Mouse (Mus musculus): ENCODE results near the gene Smoc1.

Smoc1 gene

DNA sequence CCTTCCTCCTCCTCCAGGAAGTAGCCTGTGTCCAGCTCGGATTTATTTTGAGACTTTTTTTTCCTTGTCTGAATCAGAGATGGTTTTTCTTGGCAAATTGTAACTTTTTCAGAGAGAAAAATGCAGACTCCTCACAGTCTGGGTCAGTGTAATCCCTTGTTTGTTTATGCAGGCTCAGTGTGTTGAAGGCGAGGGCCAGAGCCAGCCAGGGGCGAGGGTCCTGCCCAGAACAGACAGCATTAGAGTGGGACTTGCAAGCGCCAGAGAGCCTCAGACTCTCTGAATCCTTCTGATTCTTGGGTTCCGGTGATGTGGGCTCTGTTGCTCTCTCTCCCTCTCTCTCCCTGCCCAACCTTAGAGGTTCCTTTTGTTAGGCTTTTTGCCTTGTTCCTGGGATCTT lies 53.7 kb downstream of the Smoc1 start:
- in situ Hi-C loops (cut with MseI, MboI), result no loop called here

GRCm38 (mm10) chr12:81081031-81081430 lies 54.4 kb downstream of the Smoc1 start:
- in situ Hi-C loops (cut with MseI, MboI), result no loop called here

DNA sequence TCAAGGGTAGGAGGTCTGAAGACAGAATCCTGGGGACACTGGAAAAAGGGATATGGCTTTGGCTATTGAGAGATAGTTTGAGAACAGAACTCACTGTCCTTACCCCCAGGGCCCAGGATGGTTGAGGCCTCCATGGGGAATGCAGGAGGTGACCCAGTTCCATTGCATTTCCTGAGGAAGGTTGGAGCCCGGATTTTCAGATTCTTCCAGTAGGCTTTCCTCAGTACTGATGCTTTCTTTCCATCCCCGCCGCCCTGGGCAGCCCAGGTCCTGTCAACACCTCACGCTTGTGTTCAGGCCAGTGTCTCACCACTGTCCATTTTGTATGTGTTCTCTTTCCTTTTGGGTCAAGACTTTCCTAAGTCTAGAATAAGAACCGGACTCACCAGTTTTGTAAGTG lies 56.5 kb downstream of the Smoc1 start:
- in situ Hi-C loops (cut with MseI, MboI), result no loop called here

GRCm38 (mm10) chr12:81085244-81085643 lies 58.6 kb downstream of the Smoc1 start:
- in situ Hi-C loops (cut with MseI, MboI), result no loop called here

- in situ Hi-C loops (cut with MseI, MboI), result no loop called here
Measured at GRCm38 (mm10) chr12:81088131-81088530, 61.5 kb downstream of the Smoc1 start.

DNA sequence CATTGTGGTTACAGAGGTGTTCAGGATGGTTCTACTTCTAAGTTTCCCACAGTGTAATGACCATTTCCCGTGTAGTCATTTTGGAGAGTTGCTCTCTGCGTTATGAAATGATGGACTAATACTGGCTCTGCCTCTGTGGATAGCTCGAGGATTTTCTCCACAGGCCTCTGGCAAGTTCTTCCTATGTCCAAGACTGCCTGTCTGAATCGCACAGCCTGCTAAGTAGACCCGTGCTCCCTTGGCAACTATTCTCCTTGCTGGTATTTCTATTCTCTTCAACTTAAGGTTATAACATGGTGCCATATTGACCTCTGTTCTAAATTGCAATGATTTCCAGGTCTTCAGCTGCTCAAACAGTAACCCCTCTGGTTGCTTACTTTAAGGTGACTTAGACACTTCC lies 65.0 kb downstream of the Smoc1 start:
- in situ Hi-C loops (cut with MseI, MboI), result no loop called here

DNA sequence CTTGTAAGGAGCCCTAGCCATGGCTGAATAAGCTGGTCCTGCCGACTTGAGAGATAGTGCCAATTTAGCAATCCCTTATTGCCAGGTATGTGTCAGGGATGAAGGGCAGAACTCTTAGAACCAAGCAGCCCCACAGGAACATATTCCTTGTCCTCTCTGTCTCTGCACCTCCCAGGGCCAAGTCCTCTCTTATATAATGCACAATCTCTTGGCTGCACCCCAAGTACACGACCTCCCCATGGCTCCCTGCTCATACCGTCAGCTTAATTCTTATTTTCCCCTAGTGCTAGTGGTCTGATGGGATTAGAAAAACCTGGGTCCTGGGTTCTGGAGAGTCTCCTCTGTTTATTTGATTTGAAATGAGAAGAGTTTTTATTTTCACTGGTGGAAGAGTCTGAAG lies 66.0 kb downstream of the Smoc1 start:
- in situ Hi-C loops (cut with MseI, MboI), result no loop called here

- in situ Hi-C loops (cut with MseI, MboI), result no loop called here
Measured at GRCm38 (mm10) chr12:81093211-81093610, 66.6 kb downstream of the Smoc1 start.

DNA sequence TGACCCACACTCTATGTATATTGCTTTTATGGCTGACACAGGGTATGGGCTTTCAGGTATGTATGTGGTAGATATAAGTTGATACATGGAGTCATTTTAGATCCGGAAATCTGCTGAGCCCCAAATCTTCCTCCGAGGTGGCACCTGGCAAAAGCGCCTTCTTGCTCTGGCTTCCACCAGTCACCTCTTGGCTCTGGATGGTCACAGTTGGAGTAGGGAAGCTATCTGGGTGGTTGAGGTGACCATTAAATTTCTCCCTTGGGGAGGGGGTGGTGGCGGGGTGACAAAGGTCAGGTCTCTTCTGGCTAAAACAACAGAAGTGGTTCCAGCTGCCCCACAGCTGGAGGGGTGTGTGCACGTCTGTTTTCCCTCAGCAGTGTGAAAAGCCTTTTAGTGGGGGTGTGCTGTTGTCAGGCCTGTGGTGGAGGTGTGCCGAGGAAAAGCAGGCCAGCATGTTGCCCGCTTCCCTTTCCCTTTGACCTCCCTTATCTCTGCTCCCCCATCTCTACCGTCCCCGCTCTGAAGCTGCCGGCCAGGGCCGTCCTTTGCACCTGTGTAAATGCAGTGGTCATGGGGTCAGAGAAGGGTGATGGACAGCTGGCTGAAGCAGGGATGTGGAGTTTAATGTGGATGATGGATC lies 68.3 kb downstream of the Smoc1 start:
- in situ Hi-C loops (cut with MseI, MboI), result no loop called here

GRCm38 (mm10) chr12:81097267-81097666 lies 70.7 kb downstream of the Smoc1 start:
- in situ Hi-C loops (cut with MseI, MboI), result no loop called here

- in situ Hi-C loops (cut with MseI, MboI), result no loop called here
Measured at GRCm38 (mm10) chr12:81097738-81098137, 71.1 kb downstream of the Smoc1 start.

DNA sequence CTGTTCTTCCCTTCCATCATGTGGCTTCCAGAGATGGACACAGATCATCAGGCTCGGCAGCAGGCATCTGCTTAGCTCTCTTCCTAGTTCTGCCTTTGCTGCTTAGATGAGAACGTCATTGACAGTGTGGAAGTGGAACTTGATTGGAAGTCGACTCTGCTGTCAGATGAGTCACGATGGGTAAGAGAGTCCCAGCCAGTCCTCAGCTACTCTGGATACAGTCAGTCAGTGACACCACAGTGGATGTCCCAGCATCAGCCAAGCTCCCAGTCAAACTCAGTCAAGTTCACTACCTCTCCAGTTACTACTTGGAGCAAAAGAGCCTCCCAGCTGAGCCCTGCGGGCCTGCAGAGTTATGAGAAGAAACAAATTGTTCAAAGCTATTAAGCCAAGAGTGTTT lies 72.6 kb downstream of the Smoc1 start:
- in situ Hi-C loops (cut with MseI, MboI), result no loop called here

DNA sequence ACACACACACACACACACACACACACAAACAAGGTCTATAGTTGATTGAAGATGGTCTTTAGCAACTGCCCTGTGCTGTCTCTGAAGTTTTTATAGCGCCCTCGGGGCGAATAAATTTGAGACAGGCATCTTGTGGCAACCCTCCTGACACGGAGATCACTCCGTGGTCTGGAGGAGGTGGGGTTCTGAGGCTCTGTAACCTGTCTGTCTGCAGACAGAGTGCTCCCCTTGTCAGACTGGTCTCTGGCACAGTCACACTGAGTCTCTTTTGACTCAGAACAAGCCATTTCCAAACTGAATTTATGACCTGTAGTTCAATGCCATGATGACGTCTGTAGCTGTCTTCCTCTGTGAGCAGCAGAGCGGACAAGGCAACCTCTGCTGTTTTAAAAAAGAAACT lies 75.1 kb downstream of the Smoc1 start:
- in situ Hi-C loops (cut with MseI, MboI), result no loop called here

DNA sequence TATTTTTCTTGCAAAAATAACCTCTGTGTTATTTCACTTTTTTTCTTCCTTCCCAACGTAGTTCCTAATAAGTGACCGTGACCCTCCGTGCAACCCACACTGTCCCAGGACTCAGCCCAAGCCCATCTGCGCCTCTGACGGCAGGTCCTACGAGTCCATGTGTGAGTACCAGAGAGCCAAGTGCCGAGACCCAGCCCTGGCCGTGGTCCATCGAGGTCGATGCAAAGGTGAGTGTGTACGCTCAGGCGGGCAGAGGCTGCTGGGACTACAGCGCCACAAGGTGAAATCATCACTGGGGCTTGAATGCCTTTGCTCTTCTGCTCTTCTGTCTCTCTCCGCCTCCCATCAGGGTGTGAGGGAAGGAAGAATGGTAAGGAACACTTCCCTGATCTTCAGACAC lies 77.9 kb downstream of the Smoc1 start:
- in situ Hi-C loops (cut with MseI, MboI), result no loop called here

GRCm38 (mm10) chr12:81105721-81106633 lies 79.4 kb downstream of the Smoc1 start:
- in situ Hi-C loops (cut with MseI, MboI), result no loop called here

DNA sequence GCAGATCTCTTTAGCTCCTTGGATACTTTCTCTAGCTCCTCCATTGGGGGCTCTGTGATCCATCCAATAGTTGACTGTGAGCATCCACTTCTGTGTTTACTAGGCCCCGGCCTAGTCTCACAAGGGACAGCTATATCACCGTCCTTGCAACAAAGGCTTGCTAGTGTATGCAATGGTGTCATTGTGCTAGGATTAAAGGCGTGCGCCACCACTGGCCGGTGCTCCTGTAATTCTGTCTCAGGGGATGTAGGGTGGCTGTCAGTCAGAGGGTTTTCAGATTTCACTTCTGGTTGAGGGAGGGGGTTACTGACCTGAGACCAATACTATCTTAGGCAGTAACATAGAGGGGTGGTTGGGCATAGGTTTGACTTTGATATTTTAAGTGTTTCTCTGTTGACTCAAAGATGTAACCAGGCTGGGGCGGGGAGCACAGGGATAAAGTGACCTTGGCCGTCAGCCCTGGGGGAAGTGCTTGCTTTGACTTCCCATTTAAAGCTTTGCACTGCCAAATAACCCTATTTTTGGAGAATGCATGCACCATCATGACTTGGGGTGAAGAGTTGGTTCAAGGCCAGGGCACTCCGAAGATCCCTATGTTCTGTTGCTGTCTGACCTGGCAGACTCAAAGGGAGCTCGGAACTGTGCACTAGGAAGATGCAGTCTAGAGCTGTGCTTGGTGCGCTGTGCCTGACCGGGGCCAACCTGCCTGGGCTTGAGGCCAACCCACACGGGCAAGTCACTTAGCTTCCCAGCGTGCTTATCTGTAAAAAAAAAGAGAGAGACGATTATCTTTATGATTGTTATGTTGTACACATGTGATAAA lies 80.9 kb downstream of the Smoc1 start:
- in situ Hi-C loops (cut with MseI, MboI), result no loop called here

GRCm38 (mm10) chr12:81108600-81109011 lies 82.0 kb downstream of the Smoc1 start:
- in situ Hi-C loops (cut with MseI, MboI), result no loop called here

- in situ Hi-C loops (cut with MseI, MboI), result no loop called here
Measured at GRCm38 (mm10) chr12:81110006-81110405, 83.4 kb downstream of the Smoc1 start.

DNA sequence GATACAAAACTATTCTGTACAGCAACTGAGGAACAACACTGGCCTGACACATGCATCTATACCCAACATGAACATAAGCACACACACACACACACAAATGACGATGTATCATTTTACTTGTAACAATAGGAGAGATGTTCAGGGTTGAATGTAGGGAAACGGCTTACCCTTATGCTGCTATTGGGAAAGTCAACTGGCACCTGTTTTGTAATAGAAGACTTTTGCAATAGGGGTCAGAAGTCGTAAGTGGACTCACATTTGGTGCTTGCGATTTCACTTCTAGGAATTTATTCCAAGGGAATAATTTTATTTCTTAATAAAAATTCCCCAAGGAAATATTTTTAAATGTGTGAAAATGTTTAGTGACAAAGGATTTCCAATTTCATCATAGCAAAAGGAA lies 85.7 kb downstream of the Smoc1 start:
- in situ Hi-C loops (cut with MseI, MboI), result no loop called here

DNA sequence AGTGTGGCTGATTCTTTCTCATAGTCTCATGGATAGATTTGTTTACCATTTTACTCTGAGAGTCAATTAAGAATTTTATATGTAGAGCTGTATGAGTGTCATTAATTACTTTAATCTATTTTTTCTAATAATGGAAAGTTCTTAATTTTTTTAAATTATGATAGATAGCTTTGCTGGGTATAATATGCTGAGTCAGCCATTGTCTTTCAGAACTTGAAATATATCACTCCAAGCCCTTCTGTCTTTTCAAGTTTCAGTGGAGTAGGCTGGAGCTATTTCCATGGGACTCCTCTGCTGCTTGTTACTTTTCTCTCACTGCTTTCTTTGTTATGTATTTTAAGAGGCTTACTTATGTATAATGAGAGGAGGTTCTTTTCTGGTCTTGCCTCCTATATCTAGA lies 93.7 kb downstream of the Smoc1 start:
- in situ Hi-C loops (cut with MseI, MboI), result no loop called here

DNA sequence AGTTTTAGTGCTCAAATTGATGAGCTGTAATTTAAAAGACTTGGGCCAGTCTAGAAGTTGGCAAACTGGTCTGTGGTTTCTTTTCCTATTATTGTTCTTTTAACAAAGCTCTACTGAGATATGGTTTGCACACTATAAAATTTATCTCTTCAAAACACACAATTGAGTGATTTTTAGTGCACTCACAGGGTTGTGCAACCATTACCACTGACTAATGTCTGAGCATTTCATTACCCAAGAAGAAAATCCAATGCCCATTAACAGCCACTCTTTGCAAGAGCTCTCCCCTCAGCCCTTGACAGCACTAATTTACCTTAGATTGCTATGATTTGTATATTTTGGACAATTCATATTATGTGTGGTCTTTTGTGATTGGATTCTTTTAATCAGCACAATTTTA lies 97.2 kb downstream of the Smoc1 start:
- in situ Hi-C loops (cut with MseI, MboI), result no loop called here

- in situ Hi-C loops (cut with MseI, MboI), result no loop called here
Measured at GRCm38 (mm10) chr12:81126842-81127241, 100.2 kb downstream of the Smoc1 start.

Data from mouse trophoblast stem cell (cell line).